Mouse (Mus musculus) limb, embryonic 12.5 days (tissue): Measurements from ENCODE around the gene Trappc13. TPM values are rescaled to one million over a fixed set of nuclear protein-coding genes. Genes with fewer than 3 reads are reported as not detected.

Experiments
- ATAC-seq: fragments of 200-750 bp; cut with Nextera tagmentation; 2 replicates; pipeline ENCODE4 v1.8.0; 2017; ENCODE audit warnings: low read depth, moderate TSS enrichment; ENCODE audit not compliant: insufficient number of reproducible peaks, insufficient read depth, low FRiP score, low TSS enrichment
- H3K27ac ChIP-seq: fragments of 300-500 bp; sonication (generic); 2 replicates; pipeline ENCODE4 v1.5.1; 2016; ENCODE audit warnings: mild to moderate bottlenecking, moderate library complexity
- H3K27me3 ChIP-seq: fragments of 300-500 bp; sonication (generic); 2 replicates; pipeline ENCODE4 v1.6.1; 2016; ENCODE audit warnings: mild to moderate bottlenecking, moderate library complexity
- H3K36me3 ChIP-seq: fragments of 300-500 bp; sonication (generic); 2 replicates; pipeline ENCODE4 v1.6.1; 2016; ENCODE audit warnings: mild to moderate bottlenecking, moderate library complexity
- H3K4me1 ChIP-seq: fragments of 300-500 bp; sonication (generic); replicated peaks from 2 replicates; pipeline ENCODE4 v1.6.1; 2016
- H3K4me2 ChIP-seq: fragments of 300-500 bp; sonication (generic); 2 replicates; pipeline ENCODE4 v1.6.1; 2016; ENCODE audit warnings: mild to moderate bottlenecking, moderate library complexity
- H3K4me3 ChIP-seq: fragments of 300-500 bp; sonication (generic); replicated peaks from 2 replicates; pipeline ENCODE4 v1.5.1; 2016; ENCODE audit warnings: mild to moderate bottlenecking
- H3K9ac ChIP-seq: fragments of 300-500 bp; sonication (generic); replicated peaks from 2 replicates; pipeline ENCODE4 v1.6.1; 2016; ENCODE audit warnings: mild to moderate bottlenecking, moderate library complexity
- H3K9me3 ChIP-seq: fragments of 300-500 bp; sonication (generic); 2 replicates; pipeline ENCODE4 v1.6.1; 2016; ENCODE audit warnings: mild to moderate bottlenecking, moderate library complexity
- WGBS: fragments of 180-500 bp; shearing (Covaris S2); methylation state at CpG from one replicate; pipeline ENCODE4 v1.1.7; 2016; 5-methylcytosine and 5-hydroxymethylcytosine counted together
- polyA plus RNA-seq: library from polyadenylated mRNA; unstranded; fragments of >200 nt; fragmentation: Nextera tagmentation; extraction: Ambion mirVana; gene quantifications from 2 replicates; pipeline ENCODE4 v1.2.1, GENCODE M21; 2016

Trappc13 gene
- polyA plus RNA-seq, 1 experiment from 2014 or later: 69.6 TPM

DNA sequence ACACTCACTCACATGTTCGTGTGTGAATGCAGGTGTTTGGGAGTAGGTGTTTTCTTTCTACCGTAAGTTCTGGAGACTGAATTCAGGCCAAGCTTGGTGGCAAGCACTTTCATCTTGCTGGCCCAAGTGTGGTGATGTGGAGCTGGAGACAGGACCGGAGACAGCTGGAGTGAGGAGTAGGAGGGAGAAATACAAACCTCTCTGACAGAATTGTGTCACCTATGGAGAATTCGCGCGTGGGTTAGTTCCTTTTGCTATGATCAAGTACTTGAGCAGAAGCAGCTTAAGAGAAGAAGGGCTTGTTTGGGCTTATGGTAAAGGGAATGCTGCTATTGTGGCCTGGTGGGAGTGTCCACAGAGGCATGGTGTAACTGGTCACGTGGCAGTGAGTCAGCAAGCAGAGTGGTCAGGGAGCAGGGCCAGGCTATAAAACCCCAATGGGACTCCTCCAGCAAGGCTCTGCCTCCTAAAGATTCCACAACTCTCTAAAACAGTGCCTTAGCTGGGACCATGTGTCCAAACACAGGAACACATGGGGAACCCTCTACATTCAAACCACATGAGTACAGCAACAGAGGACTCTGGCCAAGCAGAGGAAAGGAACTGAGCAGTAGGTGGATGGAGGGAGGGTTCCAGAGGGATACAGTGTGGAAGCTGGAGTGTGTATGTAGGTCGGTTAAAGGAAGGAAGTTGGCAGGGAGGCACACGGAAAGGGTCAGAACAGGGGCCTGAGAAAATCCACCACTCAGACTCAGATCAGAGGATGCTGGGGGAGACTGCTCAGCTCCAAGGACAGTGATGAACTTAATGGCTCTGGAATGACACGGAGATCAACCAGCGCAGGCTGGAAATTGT, 83.5 kb downstream of the Trappc13 start:
- Histone ChIP-seq H3K9me3 (no peaks in the 10 kb centered on the region), H3K4me3 (no peak overlapping the region), H3K36me3 (no peaks in the 10 kb centered on the region), H3K4me2 (no peak overlapping the region), H3K4me1 (peaks cover 6% of the 10 kb centered on the region; the same call in 1 of the 2 replicates), H3K9ac (no peak overlapping the region), H3K27ac (no peak overlapping the region), H3K27me3 (no peaks in the 10 kb centered on the region)
- WGBS: 83% methylated on average over 11 of the region's 11 CpGs
- no peak for ATAC-seq

Other genes starting within 250 kb of the Trappc13 start
- 17.2 and 17.6 TPM in 2 replicates for gene Nln, start 68.9 kb downstream of the Trappc13 start, polyA plus RNA-seq
- gene Sgtb, start 68.7 kb downstream of the Trappc13 start, polyA plus RNA-seq: 7.4 and 9.4 TPM in 2 replicates
- 23.3 and 23.8 TPM in 2 replicates for gene Trim23, start 328 bp upstream of the Trappc13 start, polyA plus RNA-seq
- 89.4 and 92.6 TPM in 2 replicates for gene Cenpk, start 50.1 kb upstream of the Trappc13 start, polyA plus RNA-seq
- 18.4 and 18.8 TPM in 2 replicates for gene Ppwd1, start 50.4 kb upstream of the Trappc13 start, polyA plus RNA-seq
- gene Adamts6, start 109.4 kb upstream of the Trappc13 start, polyA plus RNA-seq: 3.9 and 4.5 TPM in 2 replicates